Mouse (Mus musculus): ENCODE measurements at regions not wholly inside any gene's neighbourhood (a gene's known extent, or its start where the extent isn't known, plus 50 kb on each side); places are given as distances from the start of the nearest gene placed in this dataset.

DNA sequence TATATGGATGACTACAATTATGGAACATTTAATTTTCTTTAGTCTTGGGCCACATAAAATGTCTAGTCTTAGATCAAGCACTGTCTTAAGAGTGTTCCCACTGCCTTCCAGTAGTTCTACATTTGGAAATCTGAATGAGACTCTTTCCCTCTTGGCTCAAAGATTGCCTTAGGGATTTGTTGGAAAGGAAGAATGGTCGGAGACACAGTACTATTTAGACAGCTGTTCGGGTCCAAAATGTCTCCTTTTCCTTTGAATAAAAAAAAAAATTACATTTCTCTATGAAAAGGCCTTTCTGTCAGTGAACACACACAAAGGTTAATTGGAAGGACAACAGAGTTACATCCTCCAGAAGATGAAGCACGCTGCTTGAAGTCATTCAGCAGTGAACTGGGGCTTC, 1173.8 kb downstream of the Sorcs3 start:
- DNase-seq (ENCODE audit: low spot score in 2 of 2): no peak

DNA sequence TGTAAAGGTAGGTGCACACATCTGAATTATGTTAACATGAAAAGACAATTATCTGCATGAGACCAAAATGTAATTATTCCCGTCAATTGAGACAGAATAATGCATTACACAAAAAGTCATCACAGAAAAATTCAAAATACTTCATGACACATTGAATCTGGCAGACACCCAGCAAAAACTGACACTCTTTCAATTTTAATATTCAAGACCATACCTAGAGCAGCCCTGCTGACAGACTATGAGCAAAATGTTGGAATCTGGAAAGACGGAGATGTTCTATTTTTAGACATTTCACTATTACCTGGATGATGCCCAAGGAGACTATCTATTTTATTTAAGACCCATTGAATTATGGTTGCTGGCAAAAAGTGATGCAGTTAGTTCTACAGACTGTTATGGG, 1190.4 kb downstream of the Sorcs3 start:
- DNase-seq (ENCODE audit: low spot score in 2 of 2): no peak

DNA sequence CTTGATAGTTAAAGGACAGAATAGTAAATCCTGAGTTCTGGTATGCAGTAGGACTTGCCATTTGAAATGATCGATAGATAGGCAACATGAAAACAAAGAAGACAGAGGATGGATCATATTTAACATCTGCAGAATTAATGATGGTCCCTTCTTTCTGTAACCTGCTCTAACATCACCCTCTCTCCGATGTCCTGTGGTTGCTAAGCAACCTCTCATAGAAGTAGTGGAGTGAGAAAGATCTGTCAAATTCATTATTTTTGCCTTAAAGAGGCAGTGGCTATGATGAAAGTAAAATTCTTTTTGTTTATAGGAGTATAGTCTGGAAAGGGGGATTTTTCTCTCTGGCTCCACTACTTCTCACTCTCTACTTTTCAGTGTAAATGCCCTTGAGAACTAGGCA, 1209.5 kb downstream of the Sorcs3 start:
- DNase-seq (ENCODE audit: low spot score in 2 of 2): no peak

DNA sequence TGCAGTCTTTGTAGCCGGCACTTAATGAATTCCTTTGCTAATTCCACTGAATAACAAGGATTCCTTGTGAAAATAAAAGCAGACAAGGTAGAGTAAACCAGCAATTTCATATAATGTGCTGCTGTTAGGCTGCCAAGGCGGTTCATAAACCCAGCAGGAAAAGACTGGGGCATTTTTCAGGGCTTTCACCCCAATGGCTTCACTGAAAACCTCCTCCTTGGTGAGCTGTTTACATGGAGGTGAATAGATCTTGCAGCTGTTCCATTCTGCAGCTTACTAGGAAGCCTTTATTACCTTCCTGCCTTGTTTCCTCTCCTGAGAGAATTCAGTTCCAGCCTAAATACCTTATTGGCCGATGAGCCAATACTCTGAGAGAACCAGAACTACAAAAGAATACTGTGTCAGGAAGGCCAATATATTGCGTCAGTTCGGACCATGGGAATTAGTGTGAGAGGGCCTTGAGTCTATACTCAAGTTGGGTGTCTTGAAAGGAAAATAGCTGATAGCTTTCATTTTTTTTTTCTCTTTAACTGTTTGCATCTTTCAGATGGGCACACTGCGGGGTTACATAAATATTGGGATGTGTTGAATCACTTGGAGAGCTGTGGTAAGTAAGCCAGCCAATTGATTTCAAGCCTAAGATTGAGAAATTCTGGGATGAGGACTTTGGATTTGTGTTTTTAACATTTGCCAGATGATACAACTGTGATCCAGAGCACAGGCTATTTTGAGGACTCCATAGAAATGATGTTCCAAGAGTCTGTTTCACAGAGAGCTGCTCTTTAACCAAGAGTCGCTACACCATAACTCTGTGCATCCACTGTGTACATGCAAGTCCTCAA, 1217.5 kb downstream of the Sorcs3 start:
- no peak for DNase-seq (ENCODE audit: low spot score in 2 of 2)

All from right cerebral cortex, adult 2 months (tissue).